ENCODE assay signal across 9 mouse cellular contexts in genomic region chr17:84421042-84421441, GRCm38 (mm10). TPM values are rescaled to one million over a fixed set of nuclear protein-coding genes. Genes with fewer than 3 reads are reported as not detected.
DNase-seq lines count a peak whose midpoint lies in the region; ATAC-seq and TF ChIP-seq lines count a peak whose summit lies in the region.
"Had no signal": no experiment of that assay in that cellular context is flagged by ENCODE, and none has a peak within 500 bp of the region (broad histone marks: within the 10 kb centered on the region; RNA-seq: fewer than 3 reads in every experiment).

No protein-coding gene starts in this region.

- H3K4me2 ChIP-seq in limb, embryonic 11.5 days (ENCODE audit: low read depth, severe bottlenecking): no peak overlapping the region
- H3K4me2 ChIP-seq: midbrain, embryonic 12.5 days had no signal

- H3K27me3 ChIP-seq in kidney, adult 2 months (replicated peaks; ENCODE audit: control insufficient read depth, insufficient read depth, low read length): no peaks in the 10 kb centered on the region
- H3K27me3 ChIP-seq in MEL (ENCODE audit: control insufficient read depth in 1 of 2, insufficient read depth in 2 of 2, low read length in 2 of 2): no peaks in the 10 kb centered on the region
- H3K27me3 ChIP-seq in limb, embryonic 11.5 days (ENCODE audit: control insufficient read depth, insufficient read depth, low read length): no peaks in the 10 kb centered on the region
- H3K27me3 ChIP-seq: midbrain, embryonic 12.5 days had no signal

- 0 out of 2 replicates have a peak, but pooled peaks cover 3% of the 10 kb centered on the region for H3K79me2 ChIP-seq in MEL (ENCODE audit: control insufficient read depth, insufficient read depth, low read length, poor library complexity)

- DNase-seq in kidney, adult 2 months: no peak
- no peak for DNase-seq in kidney, postnatal 14 days
- DNase-seq in 3T3-L1 (ENCODE audit: low read depth, low spot score): peak; percentile 54
- DNase-seq in MEL (ENCODE audit: low read depth, low spot score): peak; percentile 30
- peak; percentile 41 for DNase-seq in limb, embryonic 11.5 days (ENCODE audit: low spot score)
- no peak for DNase-seq in urinary bladder, postnatal 36 days (ENCODE audit: low spot score in 2 of 2)
- no peak for DNase-seq in adrenal gland, adult 8-10 months

- no peak overlapping the region for H3K9ac ChIP-seq in MEL (ENCODE audit: control insufficient read depth, low read depth, low read length, poor library complexity, severe bottlenecking)
- no peak overlapping the region for H3K9ac ChIP-seq in limb, embryonic 11.5 days (ENCODE audit: low read length)
- H3K9ac ChIP-seq: midbrain, embryonic 12.5 days had no signal

- TF ChIP-seq EP300 in MEL (IDR thresholded peaks at IDR 0.05; ENCODE audit: low read depth in 1 of 2, low read length in 2 of 2): no peak

- no peak overlapping the region for H3K4me3 ChIP-seq in kidney, adult 2 months (ENCODE audit: insufficient read depth, low read depth, low read length)
- no peak overlapping the region for H3K4me3 ChIP-seq in MEL (ENCODE audit: control insufficient read depth in 1 of 2, insufficient read depth in 1 of 2, low read depth in 2 of 2, low read length in 2 of 2)
- H3K4me3 ChIP-seq in limb, embryonic 11.5 days (ENCODE audit: low read depth, low read length): no peak overlapping the region
- H3K4me3 ChIP-seq: midbrain, embryonic 12.5 days had no signal

- no peak for ATAC-seq in limb, embryonic 11.5 days (ENCODE audit: insufficient number of reproducible peaks, low FRiP score, low TSS enrichment, low read depth)
- ATAC-seq in megakaryocyte-erythroid progenitor cell, adult 5-6 weeks (replicated peaks; ENCODE audit: low FRiP score, low TSS enrichment, poor library complexity, severe bottlenecking): no peak

- no peaks in the 10 kb centered on the region for H3K9me3 ChIP-seq in MEL (replicated peaks; ENCODE audit: insufficient read depth, low read length)
- H3K9me3 ChIP-seq in limb, embryonic 11.5 days (ENCODE audit: control insufficient read depth, low read length): no peaks in the 10 kb centered on the region
- H3K9me3 ChIP-seq: midbrain, embryonic 12.5 days had no signal

- H3K36me3 ChIP-seq in kidney, adult 2 months (ENCODE audit: control insufficient read depth, insufficient read depth, low read length): peaks cover 5% of the 10 kb centered on the region
- peaks cover 21% of the 10 kb centered on the region in 2 experiments for H3K36me3 ChIP-seq in MEL (ENCODE audit: control insufficient read depth in 1 of 2, insufficient read depth in 2 of 2, low read length in 2 of 2)
- peaks cover 5% of the 10 kb centered on the region; the same call in 1 of the 2 replicates for H3K36me3 ChIP-seq in limb, embryonic 11.5 days (ENCODE audit: control insufficient read depth, insufficient read depth, low read length)

- H3K27ac ChIP-seq in kidney, adult 2 months (ENCODE audit: insufficient read depth, low read depth, low read length): no peak overlapping the region
- 0 out of 2 replicates have a peak overlapping the region, but pooled peaks have one; percentile 16 for H3K27ac ChIP-seq in MEL (ENCODE audit: control insufficient read depth, low read depth, low read length)
- H3K27ac ChIP-seq in limb, embryonic 11.5 days (replicated peaks; ENCODE audit: low read depth, low read length): no peak overlapping the region
- H3K27ac ChIP-seq: midbrain, embryonic 12.5 days had no signal

- 94% methylated on average over 4 of the region's 4 CpGs for WGBS in kidney, adult 2 months
- WGBS in limb, embryonic 11.5 days: 93% methylated on average over 4 of the region's 4 CpGs

- peak; percentile 36; the same call in 1 of the 2 replicates for TF ChIP-seq CTCF in kidney, adult 2 months (conservative IDR thresholded peaks at IDR 0.05; ENCODE audit: insufficient read depth, insufficient read length, low read depth, low read length)
- peak; percentile 46 to 55 (median 54) for TF ChIP-seq CTCF in MEL (IDR thresholded peaks at IDR 0.05 in 2 of 3, conservative IDR thresholded peaks at IDR 0.05 in 1 of 3; ENCODE audit: control insufficient read depth in 1 of 3, insufficient read depth in 1 of 3, low read depth in 2 of 3, low read length in 3 of 3, poor library complexity in 1 of 3, severe bottlenecking in 1 of 3)

- no peaks in the 10 kb centered on the region for H3K4me1 ChIP-seq in kidney, adult 2 months (ENCODE audit: control insufficient read depth, insufficient read depth, low read length)
- H3K4me1 ChIP-seq in MEL (ENCODE audit: control insufficient read depth in 1 of 2, insufficient read depth in 2 of 2, low read length in 2 of 2): peaks cover 5 to 12% of the 10 kb centered on the region in 2 experiments; a peak in 3 of 4 replicates
- peaks cover 2% of the 10 kb centered on the region for H3K4me1 ChIP-seq in limb, embryonic 11.5 days (ENCODE audit: control insufficient read depth, insufficient read depth, low read length)
- H3K4me1 ChIP-seq: midbrain, embryonic 12.5 days had no signal

- TF ChIP-seq RAD21 in MEL (IDR thresholded peaks at IDR 0.05; ENCODE audit: low read depth, low read length): peak; percentile 45

- no peak for TF ChIP-seq POLR2A in kidney, adult 2 months (IDR thresholded peaks at IDR 0.05; ENCODE audit: low read depth, low read length)
- TF ChIP-seq POLR2A in MEL (IDR thresholded peaks at IDR 0.05; ENCODE audit: control insufficient read depth in 1 of 2, insufficient read depth in 1 of 2, low read depth in 1 of 2, low read length in 2 of 2, poor library complexity in 1 of 2): no peak

TF ChIP-seq in MEL, 35 proteins besides CTCF, POLR2A, EP300 and RAD21:
- TF ChIP-seq ZC3H11A (IDR thresholded peaks at IDR 0.05; ENCODE audit: low read depth, low read length) (peak; percentile 25; the same call in 1 of the 2 replicates), SMC3 (IDR thresholded peaks at IDR 0.05; ENCODE audit: low read depth, low read length) (peak; percentile 46), GATA1 (IDR thresholded peaks at IDR 0.05; ENCODE audit: low read depth, low read length) (no peak)

RNA-seq across cellular contexts. Expression of gene Thada, which starts 45.0 kb away (rescaled TPM):
- polyA plus RNA-seq in kidney, adult 2 months (2012; rRNA removed): 9.4 and 10.1 TPM in 2 replicates
- total RNA-seq in MEL (2012; rRNA removed): 17.5 and 19.8 TPM in 2 replicates
- polyA plus RNA-seq in MEL (2012; ENCODE audit: insufficient read depth in 1 of 2, insufficient read length in 2 of 2, low read depth in 1 of 2, low replicate concordance in 2 of 2, missing spikeins in 1 of 2): 10 to 100 TPM in 1 of 2 experiments, not detected in 1; 20.6 TPM
- polyA plus RNA-seq in limb, embryonic 11.5 days (2014; fragmentation: Nextera tagmentation; extraction: Ambion mirVana): 12.6 and 12.8 TPM in 2 replicates
- total RNA-seq in adrenal gland, adult 8-10 months (2022): 10 to 100 TPM; 15.7 to 32.1 (median 19.0) TPM
- 34.5 and 53.4 TPM in 2 replicates for total RNA-seq in megakaryocyte-erythroid progenitor cell, adult 5-6 weeks (2014; fragmentation: Nextera tagmentation)
- 34.0 and 39.4 TPM in 2 replicates for total RNA-seq in megakaryocyte-erythroid progenitor cell, adult 5-6 weeks (2017)

Comparison
In these comparisons a context has a peak if more than half of its experiments do, and no peak if none do; other contexts are left out.
1. DNase-seq: peak in 3T3-L1 (single experiment), MEL (single experiment) and limb, embryonic 11.5 days (single experiment); none in kidney, adult 2 months (single experiment), kidney, postnatal 14 days (single experiment), urinary bladder, postnatal 36 days (0 of 2) and adrenal gland, adult 8-10 months (single experiment).